ENCODE assay signal across 21 mouse cellular contexts in the genomic region with DNA sequence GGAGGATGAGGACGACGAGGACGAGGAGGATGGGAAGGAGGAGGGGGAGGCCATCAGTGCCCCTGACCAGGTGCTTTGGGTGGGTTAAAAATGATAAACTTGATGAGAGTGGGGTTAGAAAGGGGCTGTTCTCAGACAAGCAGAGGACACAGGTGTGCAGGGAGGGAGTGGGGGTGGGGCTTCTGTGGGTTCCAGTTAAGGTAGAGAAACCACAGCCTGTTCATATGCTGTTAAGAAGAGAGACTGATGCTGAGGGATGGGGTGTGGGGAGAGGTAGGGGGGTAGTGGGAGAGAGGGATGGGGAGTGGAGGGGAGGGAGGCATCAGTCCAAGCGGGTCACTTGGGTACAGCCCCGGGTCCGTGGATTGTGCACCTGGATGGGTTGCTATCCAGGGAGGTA.
DNase-seq lines count a peak whose midpoint lies in the region; ATAC-seq and TF ChIP-seq lines count a peak whose summit lies in the region.
"Had no signal": no experiment of that assay in that cellular context is flagged by ENCODE, and none has a peak within 500 bp of the region (broad histone marks: within the 10 kb centered on the region; RNA-seq: fewer than 3 reads in every experiment).

No protein-coding gene starts in this region.

- TF ChIP-seq CTCF in gastrocnemius, adult 2 months (IDR thresholded peaks at IDR 0.05) = no peak

- ATAC-seq in heart, embryonic 16.5 days (replicated peaks; ENCODE audit: extremely low read depth, insufficient read depth, low FRiP score) = 0 out of 2 replicates have a peak, but pooled peaks have one; percentile 10
- no peak for ATAC-seq in midbrain, embryonic 11.5 days (ENCODE audit: low FRiP score)
- ATAC-seq in midbrain, embryonic 16.5 days = no peak
- ATAC-seq: CD4-positive, CD25-positive, alpha-beta regulatory T cell, adult 4 months; forebrain, embryonic 13.5 days; forebrain, postnatal 0 days had no signal

- no peaks in the 10 kb centered on the region for H3K4me1 ChIP-seq in heart, embryonic 16.5 days (ENCODE audit: control insufficient read depth, insufficient read depth, low read length)
- no peaks in the 10 kb centered on the region for H3K4me1 ChIP-seq in midbrain, embryonic 11.5 days (ENCODE audit: control insufficient read depth, insufficient read depth, low read length)
- H3K4me1 ChIP-seq in midbrain, embryonic 16.5 days (ENCODE audit: control insufficient read depth, insufficient read depth, low read length) = no peaks in the 10 kb centered on the region

- H3K36me3 ChIP-seq in heart, embryonic 16.5 days (ENCODE audit: control insufficient read depth, insufficient read depth) = no peaks in the 10 kb centered on the region
- H3K36me3 ChIP-seq in midbrain, embryonic 11.5 days (ENCODE audit: control insufficient read depth, insufficient read depth, low read length) = no peaks in the 10 kb centered on the region
- H3K36me3 ChIP-seq in midbrain, embryonic 16.5 days (ENCODE audit: control insufficient read depth, insufficient read depth, low read length) = no peaks in the 10 kb centered on the region
- H3K36me3 ChIP-seq: embryonic facial prominence, embryonic 10.5 days; G1E; heart, embryonic 13.5 days; hindbrain, embryonic 13.5 days had no signal

- H3K4me2 ChIP-seq in heart, embryonic 16.5 days (ENCODE audit: low read depth, low read length) = no peak overlapping the region
- no peak overlapping the region for H3K4me2 ChIP-seq in midbrain, embryonic 11.5 days
- H3K4me2 ChIP-seq in midbrain, embryonic 16.5 days (ENCODE audit: low read length) = no peak overlapping the region
- H3K4me2 ChIP-seq: forebrain, embryonic 13.5 days; heart, embryonic 13.5 days; hindbrain, embryonic 13.5 days had no signal

- no peak overlapping the region for H3K9ac ChIP-seq in heart, embryonic 16.5 days (ENCODE audit: low read length)
- H3K9ac ChIP-seq in midbrain, embryonic 11.5 days (ENCODE audit: low read length) = no peak overlapping the region
- H3K9ac ChIP-seq in midbrain, embryonic 16.5 days (ENCODE audit: low read depth, low read length) = no peak overlapping the region
- H3K9ac ChIP-seq: forebrain, embryonic 13.5 days; forebrain, postnatal 0 days; heart, embryonic 13.5 days; hindbrain, embryonic 13.5 days had no signal

- no peaks in the 10 kb centered on the region for H3K27me3 ChIP-seq in heart, embryonic 16.5 days (ENCODE audit: control insufficient read depth, insufficient read depth, low read length)
- no peaks in the 10 kb centered on the region for H3K27me3 ChIP-seq in midbrain, embryonic 11.5 days (ENCODE audit: control insufficient read depth, insufficient read depth, low read length)
- H3K27me3 ChIP-seq in midbrain, embryonic 16.5 days (ENCODE audit: control insufficient read depth, insufficient read depth, low read depth, low read length) = no peaks in the 10 kb centered on the region
- H3K27me3 ChIP-seq: forebrain, embryonic 13.5 days had no signal

- H3K4me3 ChIP-seq in heart, embryonic 16.5 days (ENCODE audit: low read length) = no peak overlapping the region
- no peak overlapping the region for H3K4me3 ChIP-seq in midbrain, embryonic 11.5 days (ENCODE audit: low read depth, low read length)
- no peak overlapping the region for H3K4me3 ChIP-seq in midbrain, embryonic 16.5 days (ENCODE audit: low read depth, low read length)
- no peak overlapping the region for H3K4me3 ChIP-seq in gastrocnemius, adult 2 months
- H3K4me3 ChIP-seq: embryonic facial prominence, embryonic 10.5 days; forebrain, embryonic 13.5 days; heart, embryonic 13.5 days; hindbrain, embryonic 13.5 days had no signal

- intact Hi-C loops in gastrocnemius, adult 2 months (cut with DNase I) = no loop called here

- 64% methylated on average over 6 of the region's 6 CpGs for WGBS in heart, embryonic 16.5 days
- 62% methylated on average over 6 of the region's 6 CpGs for WGBS in midbrain, embryonic 11.5 days
- 70% methylated on average over 6 of the region's 6 CpGs for WGBS in midbrain, embryonic 16.5 days

- no peak for DNase-seq in heart, adult 18-20 months
- peak; percentile 39 for DNase-seq in midbrain, embryonic 11.5 days (ENCODE audit: low spot score, missing footprints)
- DNase-seq in thymus, postnatal 14 days = peak; percentile 64
- no peak for DNase-seq in gastrocnemius, adult 2 months
- DNase-seq in lung, postnatal 36 days = no peak
- DNase-seq: adrenal gland, adult 8-10 months; adrenal gland, postnatal 36 days; B cell, adult 2 months; cerebellum, adult 2 months; forebrain, postnatal 0 days; gastrocnemius, postnatal 25 days; heart, postnatal 10 days; heart, postnatal 4 days had no signal

- H3K27ac ChIP-seq in heart, embryonic 16.5 days (ENCODE audit: low read length) = no peak overlapping the region
- H3K27ac ChIP-seq in midbrain, embryonic 11.5 days (ENCODE audit: low read depth, low read length) = no peak overlapping the region
- H3K27ac ChIP-seq in midbrain, embryonic 16.5 days (ENCODE audit: low read length) = no peak overlapping the region
- H3K27ac ChIP-seq in gastrocnemius, adult 2 months = no peak overlapping the region
- H3K27ac ChIP-seq: embryonic facial prominence, embryonic 10.5 days; forebrain, embryonic 13.5 days; heart, embryonic 13.5 days; hindbrain, embryonic 13.5 days had no signal

- H3K9me3 ChIP-seq in heart, embryonic 16.5 days (replicated peaks; ENCODE audit: control insufficient read depth, low read length) = no peaks in the 10 kb centered on the region
- no peaks in the 10 kb centered on the region for H3K9me3 ChIP-seq in midbrain, embryonic 11.5 days (ENCODE audit: control insufficient read depth, low read length)
- no peaks in the 10 kb centered on the region for H3K9me3 ChIP-seq in midbrain, embryonic 16.5 days (replicated peaks; ENCODE audit: control insufficient read depth, low read length, poor library complexity, severe bottlenecking)
- H3K9me3 ChIP-seq: embryonic facial prominence, embryonic 10.5 days; forebrain, embryonic 13.5 days; G1E; heart, embryonic 13.5 days; hindbrain, embryonic 13.5 days had no signal

Comparison
In these comparisons a context has a peak if more than half of its experiments do, and no peak if none do; other contexts are left out.
1. DNase-seq: peak in midbrain, embryonic 11.5 days (single experiment) and thymus, postnatal 14 days (single experiment); none in heart, adult 18-20 months (0 of 2), gastrocnemius, adult 2 months (single experiment) and lung, postnatal 36 days (single experiment).